Mouse (Mus musculus): Measurements from ENCODE around the gene Prcd. TPM values are rescaled to one million over a fixed set of nuclear protein-coding genes. Genes with fewer than 3 reads are reported as not detected.
"Not testable (repeated sequence)": the region's sequence is repeated elsewhere in the genome, so short reads cannot be mapped to it uniquely, and the experiment has no call there.

Gene Prcd
- polyA plus RNA-seq, 1 experiment: 1.5 TPM

DNA sequence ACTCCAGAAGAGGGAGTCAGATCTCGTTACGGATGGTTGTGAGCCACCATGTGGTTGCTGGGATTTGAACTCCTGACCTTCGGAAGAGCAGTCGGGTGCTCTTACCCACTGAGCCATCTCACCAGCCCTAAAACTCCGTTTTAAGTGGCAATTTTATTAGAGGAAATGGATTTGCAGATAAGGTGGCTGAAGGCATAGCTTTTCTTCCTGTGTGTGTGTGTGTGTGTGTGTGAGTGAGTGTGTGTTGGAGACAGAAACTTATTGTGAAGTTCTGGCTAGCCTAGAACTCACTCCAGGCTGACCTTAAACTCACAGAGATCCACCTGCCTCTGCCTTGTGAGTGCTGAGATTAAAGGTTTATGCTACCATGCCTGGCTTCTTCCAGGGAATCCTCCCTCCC, 13.7 kb downstream of the Prcd start:
- H3K4me1 ChIP-seq (ENCODE audit: control insufficient read depth, insufficient read depth, insufficient read length, low read length); H3K27ac ChIP-seq (replicated peaks; ENCODE audit: low read depth, low read length); H3K4me3 ChIP-seq (ENCODE audit: insufficient read depth, low read depth, low read length): not testable (repeated sequence)

DNA sequence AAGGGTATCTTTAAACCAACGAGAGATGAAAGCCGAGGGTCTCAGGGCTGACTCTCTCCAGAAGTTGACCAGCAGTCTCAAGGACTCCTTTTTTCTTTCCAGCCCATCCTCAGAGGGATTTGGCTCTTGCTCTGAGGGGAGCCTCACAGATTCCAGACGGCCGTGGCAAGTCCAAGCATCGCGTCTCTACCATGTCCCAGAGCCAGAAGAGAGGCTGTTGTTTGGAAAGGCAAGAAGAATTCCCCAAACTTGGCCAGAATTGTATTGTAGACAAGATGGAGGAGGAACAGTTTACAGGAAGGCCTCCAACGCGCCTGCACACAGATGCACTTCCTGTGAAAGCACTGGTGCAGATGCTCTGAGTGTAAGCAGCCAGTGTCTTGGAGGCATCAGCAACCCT, 14.6 kb downstream of the Prcd start:
- no peak overlapping the region for H3K4me3 ChIP-seq (ENCODE audit: insufficient read depth, low read depth, low read length)
- no peak overlapping the region for H3K27ac ChIP-seq (replicated peaks; ENCODE audit: low read depth, low read length)
- no peaks in the 10 kb centered on the region; the same call in 1 of the 2 replicates for H3K4me1 ChIP-seq (ENCODE audit: control insufficient read depth, insufficient read depth, insufficient read length, low read length)

DNA sequence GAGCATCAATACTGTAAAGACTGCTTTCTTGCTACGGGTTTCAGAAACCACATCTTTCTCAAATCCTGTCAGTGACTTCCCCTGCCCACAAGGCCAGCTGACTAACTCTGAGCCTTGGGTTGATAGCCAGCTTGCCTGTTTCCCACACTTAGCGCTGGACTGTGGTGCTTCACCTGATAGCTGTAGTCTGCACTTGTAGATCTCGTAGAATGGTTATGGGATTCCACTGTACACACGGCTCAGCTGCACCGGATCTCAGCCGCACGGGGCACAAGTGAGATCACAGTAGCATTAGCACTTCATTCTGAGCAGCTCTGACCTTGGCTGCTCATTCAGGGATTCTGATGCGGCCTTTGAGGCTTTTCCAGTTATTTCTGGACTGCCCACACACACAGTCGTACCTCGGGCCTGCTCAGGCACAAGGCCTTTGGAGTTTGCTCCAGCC, 15.1 kb downstream of the Prcd start:
- no peak overlapping the region for H3K27ac ChIP-seq (replicated peaks; ENCODE audit: low read depth, low read length)

DNA sequence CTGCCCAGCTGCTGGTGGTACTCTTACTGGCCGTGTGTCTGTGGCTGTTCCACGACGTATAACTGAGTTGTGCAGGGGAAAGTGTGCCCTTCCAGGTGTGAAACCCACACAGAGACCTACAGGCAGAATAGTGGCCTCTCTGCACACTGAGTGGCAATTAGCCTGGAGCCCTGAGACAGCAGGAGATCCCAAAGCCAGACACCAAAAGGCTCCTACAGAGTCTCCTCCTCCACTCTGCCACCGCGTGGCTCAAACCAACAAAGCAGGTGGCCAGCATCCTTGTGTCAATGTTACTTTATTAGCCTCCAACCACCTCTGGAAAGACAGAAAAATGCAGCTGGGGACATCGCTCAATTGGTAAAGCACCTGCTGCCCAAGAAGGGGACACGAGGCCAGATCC, 15.5 kb downstream of the Prcd start:
- H3K4me3 ChIP-seq (ENCODE audit: insufficient read depth, low read depth, low read length): no peak overlapping the region
- no peaks in the 10 kb centered on the region; the same call in 1 of the 2 replicates for H3K4me1 ChIP-seq (ENCODE audit: control insufficient read depth, insufficient read depth, insufficient read length, low read length)
- no peak overlapping the region for H3K27ac ChIP-seq (replicated peaks; ENCODE audit: low read depth, low read length)

More for the DNA sequence above, 15.1 kb downstream of the Prcd start:
- Histone ChIP-seq H3K4me3 (ENCODE audit: insufficient read depth, low read depth, low read length) (no peak overlapping the region), H3K4me1 (ENCODE audit: control insufficient read depth, insufficient read depth, insufficient read length, low read length) (no peaks in the 10 kb centered on the region; the same call in 1 of the 2 replicates)

DNA sequence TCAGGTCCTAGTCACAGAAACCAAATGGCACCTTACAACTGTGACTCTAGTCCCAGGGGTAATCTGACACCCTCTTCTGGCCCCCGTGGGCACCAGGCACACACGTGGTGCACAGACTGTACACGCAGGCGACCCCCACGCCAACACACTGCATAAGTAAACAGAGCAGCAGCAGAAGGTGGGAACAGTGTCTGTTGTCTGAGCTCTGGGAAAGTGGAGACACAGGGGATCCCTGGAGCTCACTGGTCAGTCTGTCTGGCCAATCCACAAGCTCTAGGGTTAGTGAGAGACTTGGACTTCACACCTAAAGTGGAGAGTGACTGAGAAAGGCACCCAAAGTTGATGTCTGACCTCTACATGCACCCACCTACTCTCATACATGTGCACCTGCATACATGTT, 16.0 kb downstream of the Prcd start:
- no peaks in the 10 kb centered on the region; the same call in 1 of the 2 replicates for H3K4me1 ChIP-seq (ENCODE audit: control insufficient read depth, insufficient read depth, insufficient read length, low read length)
- H3K4me3 ChIP-seq (ENCODE audit: insufficient read depth, low read depth, low read length): no peak overlapping the region
- no peak overlapping the region for H3K27ac ChIP-seq (replicated peaks; ENCODE audit: low read depth, low read length)

DNA sequence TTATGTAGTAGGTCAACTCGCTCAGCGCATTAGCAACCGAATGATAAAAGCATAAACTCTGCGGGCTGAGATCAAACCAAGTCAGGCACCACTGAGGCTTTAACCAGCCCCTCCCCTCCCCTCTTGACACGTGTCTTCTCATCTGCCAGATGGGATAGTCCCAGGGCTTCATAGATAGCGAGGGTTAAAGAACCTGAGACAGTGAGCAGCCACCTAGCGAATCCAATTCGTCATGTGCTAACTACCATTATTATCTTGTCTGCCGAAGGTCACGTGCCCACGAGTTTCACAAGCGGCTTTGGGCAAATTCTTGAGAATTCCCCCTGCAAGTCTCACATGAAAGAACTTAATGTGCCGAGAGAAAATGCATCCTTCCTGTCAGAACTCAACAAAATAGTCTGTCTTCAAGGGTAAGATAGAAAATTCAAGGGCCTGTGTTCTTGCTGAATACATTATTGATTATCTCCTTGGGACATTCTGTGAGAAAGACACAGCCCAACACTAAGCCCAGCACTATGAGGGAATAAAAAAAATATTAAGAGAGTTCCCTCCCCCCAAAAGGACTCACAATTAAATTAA, 16.5 kb downstream of the Prcd start:
- Histone ChIP-seq H3K4me1 (ENCODE audit: control insufficient read depth, insufficient read depth, insufficient read length, low read length) (no peaks in the 10 kb centered on the region; the same call in 1 of the 2 replicates), H3K27ac (replicated peaks; ENCODE audit: low read depth, low read length) (no peak overlapping the region), H3K4me3 (ENCODE audit: insufficient read depth, low read depth, low read length) (no peak overlapping the region)

DNA sequence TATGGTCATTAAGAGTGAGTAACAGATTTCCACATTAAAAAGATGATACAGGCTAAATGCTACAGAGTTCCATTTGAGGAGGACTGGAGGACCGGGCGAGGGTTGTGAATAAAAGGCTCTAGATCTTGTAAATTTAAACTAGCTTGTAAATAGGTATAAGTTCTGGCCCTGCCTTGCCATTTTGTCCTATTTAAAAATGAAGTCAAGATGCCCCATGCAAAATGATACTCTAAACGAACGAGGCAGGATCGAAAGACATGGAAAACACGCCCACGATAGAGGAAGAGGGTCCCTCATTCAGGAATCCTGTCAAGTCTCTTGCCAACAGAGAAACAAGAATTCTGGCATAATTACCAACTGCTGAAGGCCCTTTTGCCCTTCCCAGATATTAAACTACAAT, 17.1 kb downstream of the Prcd start:
- Histone ChIP-seq H3K4me3 (ENCODE audit: insufficient read depth, low read depth, low read length) (no peak overlapping the region), H3K4me1 (ENCODE audit: control insufficient read depth, insufficient read depth, insufficient read length, low read length) (no peaks in the 10 kb centered on the region; the same call in 1 of the 2 replicates)

DNA sequence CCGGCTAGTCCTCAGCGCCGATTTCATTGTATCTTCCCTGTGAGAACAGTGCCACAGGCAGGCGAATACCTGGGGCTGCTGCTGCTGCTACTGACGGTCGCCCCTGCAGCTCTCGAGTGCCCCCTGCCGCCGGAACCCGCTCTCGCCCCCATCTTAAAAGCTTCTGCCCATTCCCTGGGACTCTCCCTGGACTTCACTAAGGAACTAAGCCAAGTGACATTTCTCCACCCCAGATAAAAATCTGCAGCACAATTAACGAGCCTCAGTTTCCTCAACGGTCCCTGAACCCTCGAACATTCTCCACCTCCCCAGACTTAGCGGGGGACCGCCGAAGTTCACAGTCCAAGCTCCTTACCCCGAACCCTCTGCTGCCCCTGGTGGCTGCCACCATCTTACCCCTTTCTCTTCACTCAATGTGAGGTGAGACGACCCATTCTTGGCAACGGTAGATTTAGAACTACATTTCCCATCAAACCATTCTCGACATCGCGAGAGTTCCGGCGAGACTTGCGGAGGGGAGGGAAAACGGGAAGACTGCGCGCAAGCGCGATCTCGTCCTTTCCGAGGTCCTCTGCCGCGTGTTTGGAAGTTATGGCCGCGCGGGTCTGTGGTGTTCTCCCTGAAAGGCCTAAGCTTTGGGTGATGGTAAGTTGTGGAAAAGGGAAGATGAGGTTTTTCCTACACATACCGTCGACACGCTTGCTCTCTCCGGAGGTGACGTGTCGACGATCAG, 17.9 kb downstream of the Prcd start:
- H3K27ac ChIP-seq (replicated peaks; ENCODE audit: low read depth, low read length): peak overlapping the region; percentile 62
- H3K4me3 ChIP-seq (ENCODE audit: insufficient read depth, low read depth, low read length): peak overlapping the region; percentile 78
- H3K4me1 ChIP-seq (ENCODE audit: control insufficient read depth, insufficient read depth, insufficient read length, low read length): no peaks in the 10 kb centered on the region; the same call in 1 of the 2 replicates

More for the DNA sequence above, 17.1 kb downstream of the Prcd start:
- no peak overlapping the region for H3K27ac ChIP-seq (replicated peaks; ENCODE audit: low read depth, low read length)

DNA sequence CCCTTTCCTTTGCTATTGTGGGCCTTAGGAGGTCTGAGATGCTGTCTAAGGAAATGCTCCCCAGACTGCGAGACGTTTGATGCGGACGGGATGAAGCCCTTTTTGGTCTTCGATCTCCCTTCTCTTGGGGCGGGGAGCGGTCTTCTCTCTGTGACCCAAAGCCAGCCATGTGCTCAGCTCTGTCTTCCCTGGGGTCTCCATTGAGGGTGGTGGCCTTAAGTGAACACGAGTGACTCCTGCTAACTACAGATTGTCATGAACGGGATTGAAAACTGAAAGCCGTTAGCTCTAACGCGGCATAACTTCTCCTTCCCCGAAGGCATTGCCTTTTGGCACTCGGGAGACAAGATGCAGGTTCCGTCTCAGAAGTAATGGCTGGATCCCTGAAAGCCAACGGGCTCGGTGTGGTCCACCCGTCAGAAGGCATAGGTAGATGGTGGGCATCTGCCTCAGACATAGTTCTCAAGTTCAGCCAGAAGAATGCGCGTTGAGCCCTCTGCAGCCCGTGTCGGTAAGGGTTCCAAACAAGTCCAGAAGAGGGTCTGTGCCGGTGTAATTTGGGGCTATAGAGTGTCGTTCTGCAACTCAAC, 18.6 kb downstream of the Prcd start:
- H3K4me1 ChIP-seq (ENCODE audit: control insufficient read depth, insufficient read depth, insufficient read length, low read length): no peaks in the 10 kb centered on the region; the same call in 1 of the 2 replicates
- H3K4me3 ChIP-seq (ENCODE audit: insufficient read depth, low read depth, low read length): peak overlapping the region; percentile 78
- peak overlapping the region; percentile 62 for H3K27ac ChIP-seq (replicated peaks; ENCODE audit: low read depth, low read length)

DNA sequence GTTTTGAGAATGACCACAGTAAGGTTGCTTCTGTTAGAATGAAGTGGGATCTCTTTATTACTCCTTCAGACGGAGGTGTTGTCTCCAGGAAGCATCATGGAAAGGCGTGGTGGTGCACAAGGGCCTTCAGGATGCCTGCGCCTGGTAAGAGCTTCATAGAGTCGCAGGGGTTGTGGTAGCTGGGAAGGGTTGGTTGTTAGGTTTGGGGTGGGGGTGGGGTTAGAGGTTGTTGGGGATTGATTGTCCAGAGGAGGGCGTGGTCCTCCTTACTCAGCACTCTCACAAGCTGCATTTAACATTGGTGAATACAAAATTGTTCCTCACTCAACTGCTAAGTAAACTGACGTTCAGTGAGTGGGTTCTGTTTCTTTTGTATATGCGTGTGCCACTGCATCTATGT, 19.3 kb downstream of the Prcd start:
- peak overlapping the region; percentile 78 for H3K4me3 ChIP-seq (ENCODE audit: insufficient read depth, low read depth, low read length)
- no peak overlapping the region for H3K27ac ChIP-seq (replicated peaks; ENCODE audit: low read depth, low read length)
- H3K4me1 ChIP-seq (ENCODE audit: control insufficient read depth, insufficient read depth, insufficient read length, low read length): no peaks in the 10 kb centered on the region; the same call in 1 of the 2 replicates

DNA sequence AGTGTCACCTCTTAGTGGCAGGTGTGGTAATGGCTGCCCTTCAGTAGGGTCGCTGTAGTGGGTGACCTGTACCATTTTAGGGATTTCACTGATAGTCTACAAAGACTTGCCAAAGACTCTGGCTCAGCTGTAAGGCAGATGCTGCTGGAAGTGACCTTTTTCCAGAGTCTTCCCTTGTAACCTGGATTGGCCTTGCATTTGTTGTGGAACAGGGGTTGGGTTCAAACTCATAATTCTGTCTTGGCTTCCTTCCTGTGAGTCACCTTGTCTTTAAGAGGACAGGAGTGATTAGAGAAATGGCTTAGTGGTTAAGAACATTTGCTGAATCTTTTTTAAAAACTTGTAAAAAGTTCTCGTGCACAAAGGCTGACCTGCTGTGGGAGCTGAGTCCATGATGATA, 20.1 kb downstream of the Prcd start:
- no peaks in the 10 kb centered on the region; the same call in 1 of the 2 replicates for H3K4me1 ChIP-seq (ENCODE audit: control insufficient read depth, insufficient read depth, insufficient read length, low read length)
- no peak overlapping the region for H3K4me3 ChIP-seq (ENCODE audit: insufficient read depth, low read depth, low read length)
- no peak overlapping the region for H3K27ac ChIP-seq (replicated peaks; ENCODE audit: low read depth, low read length)

DNA sequence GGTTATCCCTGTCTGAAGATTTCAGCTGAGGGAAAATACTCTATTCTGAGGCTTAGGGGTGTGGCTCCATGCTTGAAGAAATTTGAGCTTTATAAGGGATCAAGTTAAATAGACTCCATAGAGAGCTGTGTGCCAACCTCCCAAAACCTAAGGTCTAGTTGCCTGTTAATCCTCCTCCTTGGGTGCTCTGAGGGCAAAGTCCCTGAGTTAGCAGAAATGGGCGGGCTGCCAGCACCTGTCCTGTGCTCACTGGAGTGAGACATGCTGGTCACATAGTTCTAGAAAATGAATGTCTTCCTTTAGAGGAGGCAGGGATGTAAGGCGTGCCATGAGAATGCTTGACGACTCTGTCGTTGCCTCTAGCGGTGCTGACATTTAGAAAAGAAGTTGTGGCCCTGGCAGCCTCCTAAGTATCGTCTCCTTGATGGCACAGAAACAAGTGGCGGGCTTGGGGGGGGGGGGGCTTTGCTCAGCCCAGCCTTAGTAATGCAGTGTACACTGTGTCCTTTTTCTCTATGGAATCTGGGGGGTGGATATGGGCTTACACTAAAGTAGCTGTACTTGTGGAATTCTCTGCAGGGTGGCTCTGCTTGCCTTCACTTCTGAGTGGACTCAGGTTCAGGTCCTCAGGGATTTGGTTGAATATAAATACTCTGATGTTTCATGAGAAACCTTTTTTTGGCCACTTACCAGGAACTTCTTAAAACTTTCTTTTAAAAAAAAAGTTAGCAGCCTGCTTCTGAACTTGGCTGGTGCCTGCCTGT, 21.5 kb downstream of the Prcd start:
- peak overlapping the region; percentile 19; the same call in 1 of the 2 replicates for H3K27ac ChIP-seq (replicated peaks; ENCODE audit: low read depth, low read length)
- H3K4me1 ChIP-seq (ENCODE audit: control insufficient read depth, insufficient read depth, insufficient read length, low read length): no peaks in the 10 kb centered on the region; the same call in 1 of the 2 replicates

DNA sequence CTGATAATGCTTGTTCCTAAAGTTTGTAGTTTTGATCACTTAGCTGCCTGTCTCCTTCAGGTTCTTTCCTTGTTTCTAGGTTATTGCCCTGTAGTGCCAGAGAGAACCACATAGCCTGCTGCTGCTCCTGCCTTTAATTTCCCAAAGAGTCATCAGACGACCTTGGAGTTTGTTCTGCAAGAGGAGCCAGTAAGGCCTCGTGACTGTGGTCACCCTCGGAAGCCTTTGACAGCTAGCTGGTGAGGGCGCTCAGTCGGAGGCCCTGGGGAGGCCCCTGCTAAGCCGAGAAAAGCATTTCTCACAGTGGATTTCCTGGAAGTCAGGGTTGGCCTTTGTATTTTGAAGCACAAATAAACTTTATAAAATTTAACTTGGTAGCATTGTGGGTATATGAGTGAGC, 22.1 kb downstream of the Prcd start:
- not testable (repeated sequence) for H3K4me3 ChIP-seq (ENCODE audit: insufficient read depth, low read depth, low read length); H3K4me1 ChIP-seq (ENCODE audit: control insufficient read depth, insufficient read depth, insufficient read length, low read length); H3K27ac ChIP-seq (replicated peaks; ENCODE audit: low read depth, low read length)

More for the DNA sequence above, 21.5 kb downstream of the Prcd start:
- H3K4me3 ChIP-seq (ENCODE audit: insufficient read depth, low read depth, low read length): no peak overlapping the region

DNA sequence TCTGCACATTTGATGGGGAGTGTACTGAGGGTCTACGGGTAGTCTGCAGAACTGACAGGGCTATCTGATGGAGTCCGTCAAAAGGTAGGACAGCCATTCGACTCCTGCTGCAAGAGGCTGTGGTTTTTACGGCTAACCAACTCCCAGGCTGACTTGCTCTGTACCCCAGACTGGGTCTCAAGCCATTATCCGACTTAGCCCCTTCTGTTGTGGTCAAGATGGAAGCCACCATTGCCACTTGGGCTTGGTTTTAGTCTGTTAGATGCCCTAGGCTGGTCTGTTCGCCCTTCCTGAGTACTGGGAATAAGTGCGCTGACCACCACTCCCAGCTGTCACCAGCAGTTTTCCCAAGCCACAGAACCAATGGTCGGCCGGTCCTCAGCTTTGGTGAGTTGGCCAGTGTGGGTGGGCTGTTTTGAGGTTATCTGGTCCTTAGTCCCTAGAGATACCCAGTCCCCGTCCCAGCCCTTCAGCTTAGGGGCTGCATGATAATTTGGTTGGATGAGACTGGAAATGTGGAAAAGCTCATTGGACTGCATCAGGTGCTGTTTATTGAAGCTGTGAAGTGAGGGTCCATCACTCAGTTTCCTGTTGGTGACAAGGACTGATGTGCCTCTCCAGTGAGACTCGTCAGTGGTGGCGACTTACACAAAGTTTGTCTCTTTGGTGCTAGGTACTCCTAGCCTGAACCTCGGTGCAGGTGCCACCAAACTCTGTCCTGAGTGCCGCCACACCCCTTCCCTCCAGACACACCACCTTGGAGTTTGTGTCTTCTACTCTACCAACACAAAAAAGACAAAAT, 23.0 kb downstream of the Prcd start:
- H3K27ac ChIP-seq (replicated peaks; ENCODE audit: low read depth, low read length): no peak overlapping the region

More for the DNA sequence above, 23.0 kb downstream of the Prcd start:
- H3K4me1 ChIP-seq (ENCODE audit: control insufficient read depth, insufficient read depth, insufficient read length, low read length): peaks cover 2% of the 10 kb centered on the region; the same call in 1 of the 2 replicates
- H3K4me3 ChIP-seq (ENCODE audit: insufficient read depth, low read depth, low read length): no peak overlapping the region

Measured in brown adipose tissue, adult 24 weeks (tissue).